Mouse (Mus musculus): ENCODE results near the gene Tbc1d2. TPM values are rescaled to one million over a fixed set of nuclear protein-coding genes. Genes with fewer than 3 reads are reported as not detected.
A peak's percentile ranks its signal among the peaks of the same experiment; 100 is the strongest.

The Tbc1d2 gene
- polyA plus RNA-seq, 1 experiment from 2014 or later, result 2.6 TPM

- ATAC-seq (ENCODE audit: insufficient number of reproducible peaks, insufficient read depth, low FRiP score, low TSS enrichment), result no peak
- Histone ChIP-seq H3K27ac (no peak overlapping the region), H3K36me3 (no peaks in the 10 kb centered on the region), H3K4me1 (no peaks in the 10 kb centered on the region), H3K4me2 (replicated peaks) (0 out of 2 replicates have a peak overlapping the region, but pooled peaks have one; percentile 2), H3K9me3 (no peaks in the 10 kb centered on the region), H3K9ac (no peak overlapping the region), H3K4me3 (no peak overlapping the region), H3K27me3 (peaks cover 24% of the 10 kb centered on the region)
- WGBS, result 9% methylated on average over 23 of the region's 23 CpGs
These were observed 29.7 kb downstream of the Tbc1d2 start for GRCm38 (mm10) chr4:46620330-46620729.

- Histone ChIP-seq H3K9me3 (no peaks in the 10 kb centered on the region), H3K4me3 (no peak overlapping the region), H3K27ac (no peak overlapping the region), H3K36me3 (no peaks in the 10 kb centered on the region), H3K27me3 (peaks cover 34% of the 10 kb centered on the region), H3K4me2 (replicated peaks) (no peak overlapping the region), H3K4me1 (no peaks in the 10 kb centered on the region), H3K9ac (no peak overlapping the region)
- 66% methylated on average over 11 of the region's 11 CpGs for WGBS
- no peak for ATAC-seq (ENCODE audit: insufficient number of reproducible peaks, insufficient read depth, low FRiP score, low TSS enrichment)
These were observed 31.7 kb downstream of the Tbc1d2 start for GRCm38 (mm10) chr4:46618196-46618817.

- Histone ChIP-seq H3K36me3 (no peaks in the 10 kb centered on the region), H3K27ac (no peak overlapping the region), H3K4me2 (replicated peaks) (no peak overlapping the region), H3K4me3 (no peak overlapping the region), H3K9me3 (no peaks in the 10 kb centered on the region), H3K4me1 (no peaks in the 10 kb centered on the region), H3K9ac (no peak overlapping the region), H3K27me3 (peaks cover 34% of the 10 kb centered on the region)
- no peak for ATAC-seq (ENCODE audit: insufficient number of reproducible peaks, insufficient read depth, low FRiP score, low TSS enrichment)
- 75% methylated on average over 6 of the region's 6 CpGs for WGBS
These were observed 32.6 kb downstream of the Tbc1d2 start for GRCm38 (mm10) chr4:46617408-46617807.

- ATAC-seq (ENCODE audit: insufficient number of reproducible peaks, insufficient read depth, low FRiP score, low TSS enrichment), result no peak
- Histone ChIP-seq H3K36me3 (no peaks in the 10 kb centered on the region), H3K9ac (no peak overlapping the region), H3K27ac (no peak overlapping the region), H3K4me1 (no peaks in the 10 kb centered on the region), H3K4me3 (no peak overlapping the region), H3K4me2 (replicated peaks) (no peak overlapping the region), H3K27me3 (0 out of 2 replicates have a peak, but pooled peaks cover 16% of the 10 kb centered on the region), H3K9me3 (no peaks in the 10 kb centered on the region)
- 71% methylated on average over 9 of the region's 9 CpGs for WGBS
These were observed 35.4 kb downstream of the Tbc1d2 start for GRCm38 (mm10) chr4:46614641-46615040.

- no peaks in the 10 kb centered on the region for H3K4me1 ChIP-seq
- H3K27me3 ChIP-seq, result 0 out of 2 replicates have a peak, but pooled peaks cover 16% of the 10 kb centered on the region
- no peak overlapping the region for H3K4me2 ChIP-seq (replicated peaks)
- H3K9ac ChIP-seq, result no peak overlapping the region
- no peak for ATAC-seq (ENCODE audit: insufficient number of reproducible peaks, insufficient read depth, low FRiP score, low TSS enrichment)
- H3K9me3 ChIP-seq, result no peaks in the 10 kb centered on the region
- 72% methylated on average over 12 of the region's 12 CpGs for WGBS
- no peak overlapping the region for H3K27ac ChIP-seq
- no peak overlapping the region for H3K4me3 ChIP-seq
- no peaks in the 10 kb centered on the region for H3K36me3 ChIP-seq
These were observed 36.4 kb downstream of the Tbc1d2 start for GRCm38 (mm10) chr4:46613618-46614017.

GRCm38 (mm10) chr4:46611181-46611580 lies 38.8 kb downstream of the Tbc1d2 start:
- H3K4me2 ChIP-seq (replicated peaks), result no peak overlapping the region
- H3K36me3 ChIP-seq, result no peaks in the 10 kb centered on the region
- no peaks in the 10 kb centered on the region for H3K9me3 ChIP-seq
- 0% methylated on average over 4 of the region's 4 CpGs for WGBS
- no peak overlapping the region for H3K27ac ChIP-seq
- no peaks in the 10 kb centered on the region for H3K4me1 ChIP-seq
- no peak overlapping the region for H3K9ac ChIP-seq
- H3K27me3 ChIP-seq, result 0 out of 2 replicates have a peak, but pooled peaks cover 10% of the 10 kb centered on the region
- ATAC-seq (ENCODE audit: insufficient number of reproducible peaks, insufficient read depth, low FRiP score, low TSS enrichment), result no peak; the same call in 1 of the 2 replicates
- H3K4me3 ChIP-seq, result no peak overlapping the region

- Histone ChIP-seq H3K27me3 (peaks cover 10% of the 10 kb centered on the region; the same call in 1 of the 2 replicates), H3K9ac (no peak overlapping the region), H3K36me3 (no peaks in the 10 kb centered on the region), H3K27ac (no peak overlapping the region), H3K4me3 (no peak overlapping the region), H3K4me2 (replicated peaks) (no peak overlapping the region), H3K9me3 (no peaks in the 10 kb centered on the region), H3K4me1 (peaks cover 9% of the 10 kb centered on the region; the same call in 1 of the 2 replicates)
- no peak for ATAC-seq (ENCODE audit: insufficient number of reproducible peaks, insufficient read depth, low FRiP score, low TSS enrichment)
- 79% methylated on average over 2 of the region's 3 CpGs for WGBS
These were observed 42.4 kb downstream of the Tbc1d2 start for GRCm38 (mm10) chr4:46607601-46608000.

GRCm38 (mm10) chr4:46605451-46605850 lies 44.6 kb downstream of the Tbc1d2 start:
- H3K27ac ChIP-seq, result no peak overlapping the region
- WGBS, result 57% methylated on average over 11 of the region's 11 CpGs
- H3K4me1 ChIP-seq, result peaks cover 12% of the 10 kb centered on the region; the same call in 1 of the 2 replicates
- H3K9ac ChIP-seq, result no peak overlapping the region
- ATAC-seq (ENCODE audit: insufficient number of reproducible peaks, insufficient read depth, low FRiP score, low TSS enrichment), result no peak
- no peaks in the 10 kb centered on the region for H3K36me3 ChIP-seq
- no peak overlapping the region for H3K4me2 ChIP-seq (replicated peaks)
- peaks cover 31% of the 10 kb centered on the region for H3K27me3 ChIP-seq
- no peaks in the 10 kb centered on the region for H3K9me3 ChIP-seq
- no peak overlapping the region for H3K4me3 ChIP-seq

- no peak overlapping the region for H3K4me3 ChIP-seq
- ATAC-seq (ENCODE audit: insufficient number of reproducible peaks, insufficient read depth, low FRiP score, low TSS enrichment), result no peak
- H3K4me1 ChIP-seq, result peaks cover 12% of the 10 kb centered on the region; the same call in 1 of the 2 replicates
- WGBS, result 65% methylated on average over 7 of the region's 7 CpGs
- H3K27me3 ChIP-seq, result peaks cover 46% of the 10 kb centered on the region
- H3K4me2 ChIP-seq (replicated peaks), result no peak overlapping the region
- no peaks in the 10 kb centered on the region for H3K9me3 ChIP-seq
- H3K9ac ChIP-seq, result no peak overlapping the region
- no peak overlapping the region for H3K27ac ChIP-seq
- H3K36me3 ChIP-seq, result no peaks in the 10 kb centered on the region
These were observed 47.3 kb downstream of the Tbc1d2 start for GRCm38 (mm10) chr4:46602704-46603103.

GRCm38 (mm10) chr4:46601844-46602423 lies 48.1 kb downstream of the Tbc1d2 start, which contains the start of gene Coro2a:
Coro2a (minus strand) TSS chr4:46602202.
- peak; percentile 37; the same call in 1 of the 2 replicates for ATAC-seq (ENCODE audit: insufficient number of reproducible peaks, insufficient read depth, low FRiP score, low TSS enrichment)
- Histone ChIP-seq H3K4me3 (peak within 1 kb of the TSS; percentile 54), H3K9ac (peak within 1 kb of the TSS; percentile 52), H3K27me3 (peaks cover 50% of the 10 kb centered on the region), H3K4me2 (replicated peaks) (peak within 1 kb of the TSS; percentile 95), H3K4me1 (peaks cover 12% of the 10 kb centered on the region; the same call in 1 of the 2 replicates), H3K36me3 (no peaks in the 10 kb centered on the region), H3K27ac (no peak within 1 kb of the TSS), H3K9me3 (no peaks in the 10 kb centered on the region)
- under 1% methylated on average over 51 of the region's 66 CpGs for WGBS

GRCm38 (mm10) chr4:46601258-46601843 lies 48.7 kb downstream of the Tbc1d2 start:
- H3K36me3 ChIP-seq, result no peaks in the 10 kb centered on the region
- H3K4me3 ChIP-seq, result peak overlapping the region; percentile 54
- peaks cover 53% of the 10 kb centered on the region for H3K27me3 ChIP-seq
- H3K27ac ChIP-seq, result no peak overlapping the region
- H3K9ac ChIP-seq, result peak overlapping the region; percentile 52
- ATAC-seq (ENCODE audit: insufficient number of reproducible peaks, insufficient read depth, low FRiP score, low TSS enrichment), result peak; percentile 16; the same call in 1 of the 2 replicates
- 1% methylated on average over 50 of the region's 52 CpGs for WGBS
- H3K4me2 ChIP-seq (replicated peaks), result peak overlapping the region; percentile 95
- no peaks in the 10 kb centered on the region for H3K9me3 ChIP-seq
- H3K4me1 ChIP-seq, result peaks cover 12% of the 10 kb centered on the region; the same call in 1 of the 2 replicates

Measured in embryonic facial prominence, embryonic 12.5 days (tissue).